Mouse (Mus musculus) liver, postnatal 0 days (tissue): ENCODE measurements around the gene Slc36a1. TPM values are rescaled to one million over a fixed set of nuclear protein-coding genes. Genes with fewer than 3 reads are reported as not detected.

Experiments
- ATAC-seq: fragments of 200-750 bp; cut with Nextera tagmentation; 2 replicates; pipeline ENCODE4 v1.8.0; 2017; ENCODE audit warnings: mild to moderate bottlenecking, moderate library complexity
- DNase-seq: peaks from one replicate; pipeline ENCODE4 v3.0.0-alpha.2; 2016
- H3K27ac ChIP-seq: fragments of 300-500 bp; sonication (generic); 2 replicates; pipeline ENCODE4 v1.5.1; 2014; ENCODE audit warnings: antibody characterized with exemption, moderate library complexity, mild to moderate bottlenecking, low read depth
- H3K27me3 ChIP-seq: fragments of 300-500 bp; sonication (generic); 2 replicates; pipeline ENCODE4 v1.6.1; 2014; ENCODE audit warnings: low read length, control low read depth, mixed read lengths; ENCODE audit not compliant: insufficient read depth
- H3K36me3 ChIP-seq: fragments of 300-500 bp; sonication (generic); replicated peaks from 2 replicates; pipeline ENCODE4 v1.6.1; 2014; ENCODE audit warnings: mild to moderate bottlenecking, control low read depth, low read length, moderate library complexity, mixed read lengths; ENCODE audit not compliant: insufficient read depth
- H3K4me1 ChIP-seq: fragments of 300-500 bp; sonication (generic); 2 replicates; pipeline ENCODE4 v1.6.1; 2014; ENCODE audit warnings: antibody characterized with exemption, mild to moderate bottlenecking, control low read depth; ENCODE audit not compliant: insufficient read depth
- H3K4me2 ChIP-seq: fragments of 300-500 bp; sonication (generic); 2 replicates; pipeline ENCODE4 v1.6.1; 2014; ENCODE audit warnings: low read depth, mild to moderate bottlenecking, low read length, moderate library complexity, mixed read lengths
- H3K4me3 ChIP-seq: fragments of 300-500 bp; sonication (generic); 2 replicates; pipeline ENCODE4 v1.5.1; 2014; ENCODE audit warnings: low read depth, low read length
- H3K9ac ChIP-seq: fragments of 300-500 bp; sonication (generic); replicated peaks from 2 replicates; pipeline ENCODE4 v1.6.1; 2014; ENCODE audit warnings: mild to moderate bottlenecking, moderate library complexity
- H3K9me3 ChIP-seq: fragments of 300-500 bp; sonication (generic); 2 replicates; pipeline ENCODE4 v1.6.1; 2016; ENCODE audit warnings: mild to moderate bottlenecking, control low read depth, low read length, mixed read lengths
- CTCF ChIP-seq: sonication (generic); IDR thresholded peaks from 2 replicates; pipeline ENCODE4 v1.5.1; 2016; ENCODE audit warnings: antibody characterized with exemption, low read depth
- EP300 ChIP-seq: IDR thresholded peaks from 2 replicates; pipeline ENCODE4 v1.6.1; 2016; ENCODE audit warnings: antibody characterized with exemption, low read depth, mild to moderate bottlenecking
- WGBS: fragments of 180-500 bp; shearing (Covaris S2); extraction: QIAGEN DNeasy Blood & Tissue Kit; methylation state at CpG from one replicate; pipeline ENCODE4 v1.1.7; 2014; ENCODE audit not compliant: insufficient replicate concordance; 5-methylcytosine and 5-hydroxymethylcytosine counted together
- polyA plus RNA-seq: library from polyadenylated mRNA; unstranded; fragments of >200 nt; fragmentation: Nextera tagmentation; extraction: Ambion mirVana; gene quantifications from 2 replicates; pipeline ENCODE4 v1.2.1, GENCODE M21; 2015

Gene Slc36a1
- polyA plus RNA-seq, 1 experiment from 2014 or later: 1.7 TPM

GRCm38 (mm10) chr11:55183124-55183523, 21.0 kb upstream of the Slc36a1 start:
- ATAC-seq: peak; percentile 79
- Histone ChIP-seq H3K9me3 (no peaks in the 10 kb centered on the region), H3K4me3 (no peak overlapping the region), H3K36me3 (no peaks in the 10 kb centered on the region), H3K27ac (no peak overlapping the region), H3K9ac (no peak overlapping the region), H3K4me2 (peak overlapping the region; percentile 47), H3K27me3 (peaks cover 3% of the 10 kb centered on the region; the same call in 1 of the 2 replicates), H3K4me1 (peaks cover 7% of the 10 kb centered on the region; the same call in 1 of the 2 replicates)
- DNase-seq: peak; percentile 41
- 44% methylated on average over 7 of the region's 7 CpGs for WGBS
- TF ChIP-seq CTCF (no peak), EP300 (no peak)

DNA sequence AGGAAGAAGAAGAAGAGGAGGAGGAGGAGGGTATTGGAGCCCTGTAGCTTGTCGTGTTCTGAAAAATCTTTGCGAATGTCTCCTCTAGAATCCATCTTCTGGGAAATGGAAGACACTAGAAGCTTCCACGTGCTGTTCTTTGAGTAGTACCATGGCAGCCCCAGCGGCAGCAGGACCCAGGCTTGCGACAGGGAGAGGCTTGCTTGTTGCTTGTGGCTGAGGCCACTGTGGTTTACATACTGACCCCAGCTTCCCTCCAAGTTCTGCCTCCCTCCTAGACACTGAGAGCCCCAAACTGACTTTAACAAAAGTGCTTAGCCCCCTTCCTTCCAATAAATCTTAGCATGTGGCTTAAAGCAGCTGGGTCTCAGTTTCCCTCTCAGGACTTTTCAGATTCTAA, 19.9 kb upstream of the Slc36a1 start:
- TF ChIP-seq EP300 (no peak), CTCF (no peak)
- peaks cover 7% of the 10 kb centered on the region; the same call in 1 of the 2 replicates for H3K4me1 ChIP-seq
- 48% methylated on average over 5 of the region's 5 CpGs for WGBS
- no peaks in the 10 kb centered on the region for H3K9me3 ChIP-seq
- H3K4me3 ChIP-seq: peak overlapping the region; percentile 8; the same call in 1 of the 2 replicates
- H3K36me3 ChIP-seq: no peaks in the 10 kb centered on the region
- H3K27me3 ChIP-seq: peaks cover 3% of the 10 kb centered on the region; the same call in 1 of the 2 replicates
- ATAC-seq: no peak
- no peak for DNase-seq
- H3K4me2 ChIP-seq: peak overlapping the region; percentile 47
- H3K9ac ChIP-seq: no peak overlapping the region
- no peak overlapping the region for H3K27ac ChIP-seq

DNA sequence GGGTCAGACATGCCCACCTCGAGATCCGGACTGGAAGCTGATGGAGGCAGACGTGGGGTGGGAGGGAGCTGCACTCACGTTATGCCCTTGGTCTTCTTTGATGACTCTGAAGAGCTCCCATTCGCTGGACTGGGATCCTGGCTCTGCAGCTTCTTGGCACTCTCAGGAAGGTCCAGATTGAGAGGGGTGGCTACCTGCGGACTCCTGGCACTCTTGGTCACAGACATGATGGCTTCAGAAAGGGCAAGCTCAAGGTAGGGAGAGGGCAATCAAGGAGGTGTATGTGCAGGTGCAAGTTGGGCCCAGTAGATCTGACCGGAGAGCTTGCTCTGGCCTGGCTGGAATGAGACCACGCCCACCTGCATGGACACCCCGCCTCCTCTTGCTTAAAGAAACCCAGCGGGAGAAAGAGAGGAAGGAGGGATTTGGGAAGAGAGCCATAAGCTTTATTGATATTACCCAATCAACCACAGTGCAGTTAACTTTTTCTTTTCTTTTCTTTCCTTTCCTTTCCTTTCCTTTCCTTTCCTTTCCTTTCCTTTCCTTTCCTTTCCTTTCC, 19.3 kb upstream of the Slc36a1 start, which contains the start of gene Slc36a2:
Gene Slc36a2, minus strand, starts transcription at position 345 of the 559 bp plus-strand sequence.
- Histone ChIP-seq H3K4me2 (peak within 1 kb of the TSS; percentile 47), H3K9me3 (no peaks in the 10 kb centered on the region), H3K27ac (no peak within 1 kb of the TSS), H3K9ac (no peak within 1 kb of the TSS), H3K36me3 (no peaks in the 10 kb centered on the region), H3K4me3 (peak within 1 kb of the TSS; percentile 8; the same call in 1 of the 2 replicates), H3K27me3 (peaks cover 3% of the 10 kb centered on the region; the same call in 1 of the 2 replicates), H3K4me1 (peaks cover 7% of the 10 kb centered on the region; the same call in 1 of the 2 replicates)
- DNase-seq (peak; percentile 57), ATAC-seq (peak; percentile 56; the same call in 1 of the 2 replicates)
- TF ChIP-seq CTCF (no peak), EP300 (no peak)
- WGBS: 33% methylated on average over 10 of the region's 10 CpGs

DNA sequence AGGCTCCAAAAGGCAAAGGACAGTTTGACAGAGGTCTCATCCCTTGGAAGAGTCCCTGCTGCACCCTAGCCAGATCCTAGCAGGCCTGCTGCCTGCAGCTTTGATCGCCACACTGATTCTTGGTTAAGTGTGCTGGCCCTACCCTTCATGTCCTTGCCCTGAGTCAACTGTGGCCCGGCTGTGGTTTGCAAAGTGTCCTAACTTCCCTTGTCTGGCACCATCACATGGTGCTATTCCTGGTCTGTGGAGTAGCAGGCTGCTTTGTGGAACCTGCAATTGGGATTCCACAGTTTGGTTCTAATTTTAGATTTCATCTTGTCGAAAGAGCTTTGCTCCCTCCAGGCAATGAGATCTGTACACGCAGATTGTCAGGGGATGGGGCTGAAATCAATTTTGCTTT, 16.9 kb upstream of the Slc36a1 start:
- H3K27ac ChIP-seq: no peak overlapping the region
- DNase-seq (no peak), ATAC-seq (no peak)
- no peaks in the 10 kb centered on the region for H3K9me3 ChIP-seq
- H3K4me1 ChIP-seq: peaks cover 5% of the 10 kb centered on the region; the same call in 1 of the 2 replicates
- 60% methylated on average over 4 of the region's 4 CpGs for WGBS
- H3K4me2 ChIP-seq: no peak overlapping the region
- TF ChIP-seq EP300: no peak
- no peak for TF ChIP-seq CTCF
- H3K4me3 ChIP-seq: no peak overlapping the region
- peaks cover 3% of the 10 kb centered on the region; the same call in 1 of the 2 replicates for H3K27me3 ChIP-seq
- H3K9ac ChIP-seq: no peak overlapping the region
- H3K36me3 ChIP-seq: no peaks in the 10 kb centered on the region

- Histone ChIP-seq H3K4me1 (peaks cover 3% of the 10 kb centered on the region; the same call in 1 of the 2 replicates), H3K9ac (no peak overlapping the region), H3K9me3 (no peaks in the 10 kb centered on the region), H3K27ac (no peak overlapping the region), H3K27me3 (peaks cover 3% of the 10 kb centered on the region; the same call in 1 of the 2 replicates), H3K4me2 (no peak overlapping the region), H3K36me3 (no peaks in the 10 kb centered on the region), H3K4me3 (no peak overlapping the region)
- TF ChIP-seq CTCF (no peak), EP300 (no peak)
- no peak for DNase-seq
- no peak for ATAC-seq
- 77% methylated on average over 6 of the region's 6 CpGs for WGBS
Observed at GRCm38 (mm10) chr11:55187777-55188176, 16.4 kb upstream of the Slc36a1 start.

DNA sequence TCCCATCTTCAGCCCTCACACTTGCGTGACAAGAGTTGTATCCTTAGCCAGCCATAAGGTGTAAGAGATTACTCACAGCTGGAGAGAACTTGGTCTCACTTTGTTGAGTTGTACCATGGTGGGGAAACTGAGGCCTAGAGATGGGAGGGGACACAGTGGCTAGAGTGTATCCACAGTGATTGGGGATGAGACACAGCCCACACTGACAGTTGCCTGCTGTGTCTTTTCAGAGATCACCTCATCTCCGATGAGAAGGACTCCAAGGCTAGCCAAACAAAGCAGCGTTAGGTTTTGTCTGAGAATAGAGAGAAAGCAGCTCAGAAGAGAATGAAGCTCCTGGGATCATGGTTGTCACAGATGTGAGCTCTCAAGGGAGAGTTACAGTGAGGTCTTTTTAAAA, 13.9 kb upstream of the Slc36a1 start:
- Histone ChIP-seq H3K27me3 (peaks cover 3% of the 10 kb centered on the region; the same call in 1 of the 2 replicates), H3K9me3 (no peaks in the 10 kb centered on the region), H3K36me3 (no peaks in the 10 kb centered on the region), H3K4me2 (no peak overlapping the region), H3K4me1 (no peaks in the 10 kb centered on the region; the same call in 1 of the 2 replicates), H3K4me3 (no peak overlapping the region), H3K9ac (no peak overlapping the region), H3K27ac (no peak overlapping the region)
- TF ChIP-seq CTCF: no peak
- TF ChIP-seq EP300: no peak
- DNase-seq (no peak), ATAC-seq (no peak)
- WGBS: 73% methylated on average over 3 of the region's 3 CpGs
